17 mouse cellular contexts compared by ENCODE assay signal in genomic region chr10:75484767-75485166, GRCm38 (mm10).
"Had no signal": no experiment of that assay in that cellular context is flagged by ENCODE, and none has a peak within 500 bp of the region (broad histone marks: within the 10 kb centered on the region; RNA-seq: fewer than 3 reads in every experiment).

No protein-coding gene starts in this region.

- H3K4me3 ChIP-seq: left cerebral cortex, adult 2 months; limb, embryonic 10.5 days; liver, embryonic 15.5 days; megakaryocyte, embryonic 14.5 days; neural tube, embryonic 13.5 days; stomach, embryonic 15.5 days had no signal

- ATAC-seq: lung, postnatal 0 days; midbrain, embryonic 16.5 days had no signal

- H3K36me3 ChIP-seq: limb, embryonic 10.5 days; liver, embryonic 15.5 days; neural tube, embryonic 13.5 days; stomach, embryonic 15.5 days had no signal

- H3K27ac ChIP-seq: left cerebral cortex, adult 2 months; limb, embryonic 10.5 days; liver, embryonic 15.5 days; neural tube, embryonic 13.5 days; stomach, embryonic 15.5 days had no signal

- H3K27me3 ChIP-seq: liver, embryonic 15.5 days; neural tube, embryonic 13.5 days; stomach, embryonic 15.5 days had no signal

- DNase-seq: kidney, adult 8-10 months; kidney, postnatal 14 days; lung, adult 2 months; lung, postnatal 36 days; retina, postnatal 1 day; right cerebral cortex, postnatal 4 days; spleen, adult 18-20 months; thymus, adult 2 months; thymus, postnatal 36 days had no signal

- H3K4me1 ChIP-seq: limb, embryonic 10.5 days; neural tube, embryonic 13.5 days; stomach, embryonic 15.5 days had no signal
